Mouse (Mus musculus) liver, embryonic 15.5 days (tissue): ENCODE results near the gene Ces3a. TPM values are rescaled to one million over a fixed set of nuclear protein-coding genes. Genes with fewer than 3 reads are reported as not detected.
"Not testable (repeated sequence)": the region's sequence is repeated elsewhere in the genome, so short reads cannot be mapped to it uniquely, and the experiment has no call there.

Experiments used
- ATAC-seq: fragments of 200-750 bp; cut with Nextera tagmentation; 2 replicates; pipeline ENCODE4 v1.8.0; 2017; ENCODE audit warnings: moderate number of reproducible peaks, mild to moderate bottlenecking, moderate library complexity; ENCODE audit not compliant: insufficient read depth
- H3K27ac ChIP-seq: fragments of 300-500 bp; sonication (generic); replicated peaks from 2 replicates; pipeline ENCODE4 v1.5.1; 2015; ENCODE audit warnings: mild to moderate bottlenecking, inconsistent platforms
- H3K27me3 ChIP-seq: fragments of 300-500 bp; sonication (generic); 2 replicates; pipeline ENCODE4 v1.6.1; 2015; ENCODE audit warnings: mild to moderate bottlenecking, inconsistent platforms
- H3K36me3 ChIP-seq: fragments of 300-500 bp; sonication (generic); replicated peaks from 2 replicates; pipeline ENCODE4 v1.6.1; 2015; ENCODE audit warnings: moderate library complexity, mild to moderate bottlenecking, inconsistent platforms
- H3K4me1 ChIP-seq: fragments of 300-500 bp; sonication (generic); replicated peaks from 2 replicates; pipeline ENCODE4 v1.6.1; 2015; ENCODE audit warnings: inconsistent platforms
- H3K4me2 ChIP-seq: fragments of 300-500 bp; sonication (generic); 2 replicates; pipeline ENCODE4 v1.6.1; 2015; ENCODE audit warnings: moderate library complexity, mild to moderate bottlenecking, inconsistent platforms
- H3K4me3 ChIP-seq: fragments of 300-500 bp; sonication (generic); replicated peaks from 2 replicates; pipeline ENCODE4 v1.5.1; 2015; ENCODE audit warnings: mild to moderate bottlenecking, inconsistent platforms
- H3K9ac ChIP-seq: fragments of 300-500 bp; sonication (generic); 2 replicates; pipeline ENCODE4 v1.6.1; 2015; ENCODE audit warnings: moderate library complexity, mild to moderate bottlenecking, inconsistent platforms
- H3K9me3 ChIP-seq: fragments of 300-500 bp; sonication (generic); replicated peaks from 2 replicates; pipeline ENCODE4 v1.6.1; 2016; ENCODE audit warnings: inconsistent platforms
- WGBS: fragments of 180-500 bp; shearing (Covaris S2); methylation state at CpG from one replicate; pipeline ENCODE4 v1.1.7; 2015; ENCODE audit warnings: mixed read lengths; ENCODE audit not compliant: insufficient replicate concordance; 5-methylcytosine and 5-hydroxymethylcytosine counted together
- polyA plus RNA-seq: library from polyadenylated mRNA; unstranded; fragments of >200 nt; fragmentation: Nextera tagmentation; extraction: Ambion mirVana; gene quantifications from 2 replicates; pipeline ENCODE4 v1.2.1, GENCODE M21; 2015

The Ces3a gene
- polyA plus RNA-seq, 1 experiment from 2014 or later: 0.58 TPM

DNA sequence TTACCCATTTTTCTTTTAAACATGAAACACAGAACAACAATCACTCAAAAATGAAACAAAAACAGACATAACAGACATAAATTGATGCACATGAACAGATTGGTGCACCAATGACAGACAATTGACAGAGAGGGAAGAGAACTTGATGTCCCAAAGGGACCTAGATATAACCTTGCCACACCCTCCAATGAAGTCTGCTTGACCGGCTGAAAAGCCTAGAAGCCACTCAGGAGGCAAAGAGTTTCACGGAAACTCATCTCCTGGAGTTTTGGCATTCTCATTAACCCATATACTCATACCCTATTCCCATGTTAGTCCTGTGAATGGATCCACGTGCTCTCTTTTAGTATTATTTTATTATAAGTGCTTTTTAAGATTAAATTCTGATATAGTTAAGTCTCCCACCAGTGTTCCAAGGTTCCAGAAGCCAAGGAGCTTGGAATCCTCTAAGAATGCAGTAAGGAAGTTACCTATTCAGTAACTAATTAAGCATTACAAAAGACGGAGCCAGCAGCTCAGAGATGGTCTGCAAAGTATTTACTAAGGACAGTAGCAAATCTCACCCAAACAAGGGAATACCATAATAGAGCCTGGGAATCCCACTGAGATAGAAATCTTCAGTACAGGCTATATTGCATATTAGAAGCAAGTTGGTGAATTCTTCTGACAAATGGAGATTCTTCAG lies 53.8 kb downstream of the Ces3a start:
- not testable (repeated sequence) for H3K4me1 ChIP-seq, H3K4me3 ChIP-seq, H3K9ac ChIP-seq, H3K4me2 ChIP-seq, H3K36me3 ChIP-seq, H3K9me3 ChIP-seq, H3K27ac ChIP-seq, H3K27me3 ChIP-seq, ATAC-seq
- 56% methylated on average over 4 of the region's 4 CpGs for WGBS

DNA sequence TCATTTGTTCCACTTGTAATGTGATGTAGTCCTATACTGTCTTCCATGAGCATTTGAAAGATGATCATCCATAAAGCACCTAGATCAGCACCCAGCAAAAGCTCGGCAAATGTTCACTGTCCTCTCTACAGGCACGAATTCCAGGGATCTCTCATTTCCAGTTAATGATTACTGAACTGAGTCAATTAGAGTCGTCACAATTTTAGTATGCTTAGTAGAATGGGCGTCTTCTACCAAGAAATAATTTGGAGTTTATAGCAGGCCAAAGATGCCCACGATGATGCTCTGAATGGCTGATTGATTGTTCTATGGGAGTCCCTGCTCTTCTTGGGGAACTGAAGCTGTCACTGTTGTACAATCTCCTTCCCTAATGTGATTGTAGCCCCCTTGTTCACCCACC lies 55.3 kb downstream of the Ces3a start:
- H3K27me3 ChIP-seq, H3K9ac ChIP-seq, H3K4me1 ChIP-seq, ATAC-seq, H3K27ac ChIP-seq, H3K4me2 ChIP-seq, H3K4me3 ChIP-seq, H3K36me3 ChIP-seq, H3K9me3 ChIP-seq: not testable (repeated sequence)
- 45% methylated on average over 5 of the region's 5 CpGs for WGBS

DNA sequence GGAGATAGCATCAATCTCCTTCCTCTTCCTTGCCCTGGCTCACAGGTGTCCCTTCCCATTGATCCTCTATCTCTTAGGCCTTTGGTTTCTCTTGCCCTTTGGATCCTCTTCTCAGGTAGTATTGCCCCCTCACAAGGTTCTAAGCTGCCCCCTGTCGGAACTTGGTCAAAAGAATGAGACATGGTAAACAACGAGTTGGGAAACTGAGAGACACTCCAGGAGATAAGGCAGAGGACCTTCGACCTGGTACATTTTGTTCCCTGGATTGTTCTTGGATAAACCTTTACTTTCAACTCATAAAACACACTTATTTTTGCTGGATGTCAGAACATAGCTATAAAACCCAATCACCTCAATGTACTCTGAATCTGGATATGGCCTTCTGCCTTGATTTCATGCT lies 55.8 kb downstream of the Ces3a start:
- H3K27ac ChIP-seq: no peak overlapping the region
- no peak overlapping the region for H3K4me3 ChIP-seq
- H3K4me2 ChIP-seq: no peak overlapping the region
- WGBS: 57% methylated on average over 3 of the region's 3 CpGs
- H3K9ac ChIP-seq: no peak overlapping the region
- H3K36me3 ChIP-seq: no peaks in the 10 kb centered on the region
- H3K9me3 ChIP-seq: no peaks in the 10 kb centered on the region
- no peaks in the 10 kb centered on the region for H3K4me1 ChIP-seq
- no peak for ATAC-seq
- no peaks in the 10 kb centered on the region for H3K27me3 ChIP-seq

Other genes starting within 250 kb of the Ces3a start
- gene Ces2b, start 217.0 kb upstream of the Ces3a start, polyA plus RNA-seq: 0.16 and 0.32 TPM in 2 replicates
- gene Ces2c, start 201.5 kb upstream of the Ces3a start, polyA plus RNA-seq: 0.21 and 0.29 TPM in 2 replicates
- gene Ces2e, start 122.3 kb upstream of the Ces3a start, polyA plus RNA-seq: 2.3 and 3.8 TPM in 2 replicates
- gene Ces2f, start 101.2 kb upstream of the Ces3a start, polyA plus RNA-seq: not detected in 2 replicates
- 21.1 TPM in 2 replicates for gene Ces2g, start 86.9 kb upstream of the Ces3a start, polyA plus RNA-seq
- gene Ces2h, start 47.7 kb upstream of the Ces3a start, polyA plus RNA-seq: not detected in 2 replicates
- not detected in 2 replicates for gene Ces3b, start 35.2 kb downstream of the Ces3a start, polyA plus RNA-seq
- gene Ces4a, start 83.2 kb downstream of the Ces3a start, polyA plus RNA-seq: not detected in 2 replicates
- 6.5 and 7.0 TPM in 2 replicates for gene Cbfb, start 122.1 kb downstream of the Ces3a start, polyA plus RNA-seq
- gene D230025D16Rik, start 176.5 kb downstream of the Ces3a start, polyA plus RNA-seq: 16.9 and 20.3 TPM in 2 replicates
- 2.3 and 2.4 TPM in 2 replicates for gene B3gnt9, start 206.6 kb downstream of the Ces3a start, polyA plus RNA-seq
- 14.9 and 15.5 TPM in 2 replicates for gene Tradd, start 216.0 kb downstream of the Ces3a start, polyA plus RNA-seq
- 1.2 and 1.3 TPM in 2 replicates for gene Fbxl8, start 216.0 kb downstream of the Ces3a start, polyA plus RNA-seq
- gene Hsf4, start 221.2 kb downstream of the Ces3a start, polyA plus RNA-seq: not detected in 2 replicates
- 0.22 and 0.30 TPM in 2 replicates for gene Nol3, start 227.5 kb downstream of the Ces3a start, polyA plus RNA-seq
- 0.59 and 0.68 TPM in 2 replicates for gene 4931428F04Rik, start 241.3 kb downstream of the Ces3a start, polyA plus RNA-seq
- gene Exoc3l, start 247.5 kb downstream of the Ces3a start, polyA plus RNA-seq: 6.0 and 6.7 TPM in 2 replicates
- gene E2f4, start 249.1 kb downstream of the Ces3a start, polyA plus RNA-seq: 197 and 211 TPM in 2 replicates